Mouse (Mus musculus) limb, embryonic 13.5 days (tissue): Measurements from ENCODE around the gene Ssu72. TPM values are rescaled to one million over a fixed set of nuclear protein-coding genes. Genes with fewer than 3 reads are reported as not detected.
A peak's percentile ranks its signal among the peaks of the same experiment; 100 is the strongest.

Experiments used
- ATAC-seq: fragments of 200-750 bp; cut with Nextera tagmentation; 2 replicates; pipeline ENCODE4 v1.8.0; 2017; ENCODE audit warnings: low read depth, moderate number of reproducible peaks, moderate TSS enrichment; ENCODE audit not compliant: low FRiP score
- H3K27ac ChIP-seq: fragments of 300-500 bp; sonication (generic); 2 replicates; pipeline ENCODE4 v1.5.1; 2015; ENCODE audit warnings: inconsistent platforms, mild to moderate bottlenecking, moderate library complexity
- H3K27me3 ChIP-seq: fragments of 300-500 bp; sonication (generic); 2 replicates; pipeline ENCODE4 v1.6.1; 2015; ENCODE audit warnings: mild to moderate bottlenecking, inconsistent platforms
- H3K36me3 ChIP-seq: fragments of 300-500 bp; sonication (generic); 2 replicates; pipeline ENCODE4 v1.6.1; 2015; ENCODE audit warnings: inconsistent platforms, mild to moderate bottlenecking, moderate library complexity
- H3K4me1 ChIP-seq: fragments of 300-500 bp; sonication (generic); 2 replicates; pipeline ENCODE4 v1.6.1; 2015; ENCODE audit warnings: inconsistent platforms
- H3K4me2 ChIP-seq: fragments of 300-500 bp; sonication (generic); replicated peaks from 2 replicates; pipeline ENCODE4 v1.6.1; 2015; ENCODE audit warnings: inconsistent platforms, mild to moderate bottlenecking, moderate library complexity
- H3K4me3 ChIP-seq: fragments of 300-500 bp; sonication (generic); 2 replicates; pipeline ENCODE4 v1.5.1; 2015; ENCODE audit warnings: moderate library complexity, mild to moderate bottlenecking, inconsistent platforms
- H3K9ac ChIP-seq: fragments of 300-500 bp; sonication (generic); 2 replicates; pipeline ENCODE4 v1.6.1; 2015; ENCODE audit warnings: mild to moderate bottlenecking, inconsistent platforms
- H3K9me3 ChIP-seq: fragments of 300-500 bp; sonication (generic); 2 replicates; pipeline ENCODE4 v1.6.1; 2016; ENCODE audit warnings: inconsistent platforms
- WGBS: fragments of 180-500 bp; shearing (Covaris S2); methylation state at CpG from one replicate; pipeline ENCODE4 v1.1.7; 2015; 5-methylcytosine and 5-hydroxymethylcytosine counted together
- polyA plus RNA-seq: library from polyadenylated mRNA; unstranded; fragments of >200 nt; fragmentation: Nextera tagmentation; extraction: Ambion mirVana; gene quantifications from 2 replicates; pipeline ENCODE4 v1.2.1, GENCODE M21; 2015

Gene Ssu72
- polyA plus RNA-seq, 1 experiment from 2014 or later: 141 TPM

- ATAC-seq: no peak
- Histone ChIP-seq H3K4me1 (peaks cover 25% of the 10 kb centered on the region), H3K4me2 (no peak overlapping the region), H3K36me3 (no peaks in the 10 kb centered on the region), H3K4me3 (no peak overlapping the region), H3K9me3 (no peaks in the 10 kb centered on the region), H3K27ac (no peak overlapping the region), H3K27me3 (no peaks in the 10 kb centered on the region), H3K9ac (no peak overlapping the region)
These were observed 4.4 kb downstream of the Ssu72 start for GRCm38 (mm10) chr4:155708988-155709387.

GRCm38 (mm10) chr4:155710521-155711252 is 6.1 kb downstream of the Ssu72 start:
- no peaks in the 10 kb centered on the region for H3K27me3 ChIP-seq
- peaks cover 25% of the 10 kb centered on the region for H3K4me1 ChIP-seq
- no peak overlapping the region for H3K4me3 ChIP-seq
- 48% methylated on average over 6 of the region's 6 CpGs for WGBS
- H3K4me2 ChIP-seq: no peak overlapping the region
- no peaks in the 10 kb centered on the region for H3K9me3 ChIP-seq
- ATAC-seq: no peak
- no peak overlapping the region for H3K9ac ChIP-seq
- H3K27ac ChIP-seq: peak overlapping the region; percentile 18; the same call in 1 of the 2 replicates
- peaks cover 14% of the 10 kb centered on the region for H3K36me3 ChIP-seq

- H3K36me3 ChIP-seq: peaks cover 29% of the 10 kb centered on the region
- H3K4me2 ChIP-seq: no peak overlapping the region
- H3K27me3 ChIP-seq: no peaks in the 10 kb centered on the region
- H3K4me3 ChIP-seq: no peak overlapping the region
- no peak overlapping the region for H3K9ac ChIP-seq
- H3K9me3 ChIP-seq: no peaks in the 10 kb centered on the region
- 57% methylated on average over 4 of the region's 4 CpGs for WGBS
- H3K27ac ChIP-seq: no peak overlapping the region
- no peaks in the 10 kb centered on the region for H3K4me1 ChIP-seq
- ATAC-seq: no peak
These were observed 17.1 kb downstream of the Ssu72 start for GRCm38 (mm10) chr4:155721668-155722083.

GRCm38 (mm10) chr4:155727993-155728392 is 23.4 kb downstream of the Ssu72 start:
- 87% methylated on average over 2 of the region's 2 CpGs for WGBS
- Histone ChIP-seq H3K9ac (no peak overlapping the region), H3K9me3 (no peaks in the 10 kb centered on the region), H3K4me2 (no peak overlapping the region), H3K27me3 (no peaks in the 10 kb centered on the region), H3K27ac (no peak overlapping the region), H3K36me3 (peaks cover 36% of the 10 kb centered on the region), H3K4me1 (no peaks in the 10 kb centered on the region), H3K4me3 (no peak overlapping the region)
- no peak for ATAC-seq

GRCm38 (mm10) chr4:155733267-155733666 is 28.7 kb downstream of the Ssu72 start:
- WGBS: 89% methylated on average over 10 of the region's 10 CpGs
- Histone ChIP-seq H3K9ac (no peak overlapping the region), H3K4me1 (peaks cover 20% of the 10 kb centered on the region), H3K36me3 (peaks cover 44% of the 10 kb centered on the region), H3K27me3 (no peaks in the 10 kb centered on the region), H3K27ac (no peak overlapping the region; the same call in 1 of the 2 replicates), H3K4me2 (peak overlapping the region; percentile 92), H3K4me3 (peak overlapping the region; percentile 82), H3K9me3 (no peaks in the 10 kb centered on the region)
- ATAC-seq: no peak

- H3K36me3 ChIP-seq: peaks cover 45% of the 10 kb centered on the region
- H3K27me3 ChIP-seq: no peaks in the 10 kb centered on the region
- H3K9me3 ChIP-seq: no peaks in the 10 kb centered on the region
- H3K4me1 ChIP-seq: peaks cover 20% of the 10 kb centered on the region
- H3K9ac ChIP-seq: peak within 1 kb of the TSS; percentile 85
- peak within 1 kb of the TSS; percentile 93 for H3K27ac ChIP-seq
- peak; percentile 91 for ATAC-seq
- WGBS: 1% methylated on average over 26 of the region's 35 CpGs
- H3K4me2 ChIP-seq: peak within 1 kb of the TSS; percentile 92
- peak within 1 kb of the TSS; percentile 82 for H3K4me3 ChIP-seq
These were observed 29.8 kb downstream of the Ssu72 start, which contains the start of gene Tmem240 for GRCm38 (mm10) chr4:155734350-155734941. Gene Tmem240 (plus strand): TSS chr4:155734800.

GRCm38 (mm10) chr4:155734951-155735702 is 30.5 kb downstream of the Ssu72 start:
- peak; percentile 76 for ATAC-seq
- H3K27ac ChIP-seq: peak overlapping the region; percentile 93
- peak overlapping the region; percentile 85 for H3K9ac ChIP-seq
- no peaks in the 10 kb centered on the region for H3K9me3 ChIP-seq
- H3K4me3 ChIP-seq: peak overlapping the region; percentile 82
- H3K27me3 ChIP-seq: no peaks in the 10 kb centered on the region
- H3K36me3 ChIP-seq: peaks cover 52% of the 10 kb centered on the region
- H3K4me1 ChIP-seq: peaks cover 20% of the 10 kb centered on the region
- peak overlapping the region; percentile 92 for H3K4me2 ChIP-seq
- WGBS: 1% methylated on average over 51 of the region's 79 CpGs

- no peaks in the 10 kb centered on the region for H3K27me3 ChIP-seq
- WGBS: 65% methylated on average over 5 of the region's 5 CpGs
- H3K4me1 ChIP-seq: peaks cover 20% of the 10 kb centered on the region
- peak overlapping the region; percentile 85 for H3K9ac ChIP-seq
- peak overlapping the region; percentile 44; the same call in 1 of the 2 replicates for H3K27ac ChIP-seq
- no peak for ATAC-seq
- H3K4me2 ChIP-seq: peak overlapping the region; percentile 92
- peak overlapping the region; percentile 82 for H3K4me3 ChIP-seq
- H3K36me3 ChIP-seq: peaks cover 53% of the 10 kb centered on the region
- H3K9me3 ChIP-seq: no peaks in the 10 kb centered on the region
These were observed 31.2 kb downstream of the Ssu72 start for GRCm38 (mm10) chr4:155735788-155736187.

- Histone ChIP-seq H3K27ac (no peak overlapping the region), H3K4me3 (peak overlapping the region; percentile 82), H3K4me1 (peaks cover 20% of the 10 kb centered on the region), H3K36me3 (peaks cover 55% of the 10 kb centered on the region), H3K9me3 (no peaks in the 10 kb centered on the region), H3K27me3 (no peaks in the 10 kb centered on the region), H3K9ac (0 out of 2 replicates have a peak overlapping the region, but pooled peaks have one; percentile 85), H3K4me2 (peak overlapping the region; percentile 92)
- 87% methylated on average over 5 of the region's 5 CpGs for WGBS
- no peak for ATAC-seq
These were observed 31.8 kb downstream of the Ssu72 start for GRCm38 (mm10) chr4:155736421-155736820.

GRCm38 (mm10) chr4:155738262-155738661 is 33.7 kb downstream of the Ssu72 start:
- Histone ChIP-seq H3K27me3 (no peaks in the 10 kb centered on the region), H3K4me3 (no peak overlapping the region), H3K9me3 (no peaks in the 10 kb centered on the region), H3K4me1 (peaks cover 18% of the 10 kb centered on the region), H3K9ac (no peak overlapping the region; the same call in 1 of the 2 replicates), H3K27ac (no peak overlapping the region), H3K4me2 (no peak overlapping the region), H3K36me3 (peaks cover 61% of the 10 kb centered on the region)
- 63% methylated on average over 8 of the region's 8 CpGs for WGBS
- no peak for ATAC-seq

- Histone ChIP-seq H3K36me3 (peaks cover 67% of the 10 kb centered on the region), H3K9me3 (no peaks in the 10 kb centered on the region), H3K4me1 (peaks cover 10% of the 10 kb centered on the region), H3K27ac (no peak overlapping the region), H3K4me3 (no peak overlapping the region), H3K4me2 (no peak overlapping the region), H3K27me3 (no peaks in the 10 kb centered on the region), H3K9ac (no peak overlapping the region)
- ATAC-seq: no peak
- WGBS: 72% methylated on average over 6 of the region's 6 CpGs
These were observed 34.6 kb downstream of the Ssu72 start for GRCm38 (mm10) chr4:155739152-155739551.
